Mouse (Mus musculus) stomach, embryonic 16.5 days (tissue): ENCODE results near the gene Cstad. TPM values are rescaled to one million over a fixed set of nuclear protein-coding genes. Genes with fewer than 3 reads are reported as not detected.

Experiments
- ATAC-seq: fragments of 200-750 bp; cut with Nextera tagmentation; 2 replicates; pipeline ENCODE4 v1.8.0; 2017; ENCODE audit warnings: moderate number of reproducible peaks, moderate TSS enrichment; ENCODE audit not compliant: insufficient read depth, low FRiP score
- H3K27ac ChIP-seq: fragments of 300-500 bp; sonication (generic); 2 replicates; pipeline ENCODE4 v1.5.1; 2014; ENCODE audit warnings: low read length
- H3K27me3 ChIP-seq: fragments of 300-500 bp; sonication (generic); 2 replicates; pipeline ENCODE4 v1.6.1; 2014; ENCODE audit warnings: low read length, control low read depth, mixed read lengths; ENCODE audit not compliant: control insufficient read depth, insufficient read depth
- H3K36me3 ChIP-seq: fragments of 300-500 bp; sonication (generic); 2 replicates; pipeline ENCODE4 v1.6.1; 2014; ENCODE audit warnings: low read length; ENCODE audit not compliant: control insufficient read depth, insufficient read depth
- H3K4me1 ChIP-seq: fragments of 300-500 bp; sonication (generic); 2 replicates; pipeline ENCODE4 v1.6.1; 2014; ENCODE audit warnings: low read length, control low read depth, mixed read lengths; ENCODE audit not compliant: control insufficient read depth, insufficient read depth
- H3K4me2 ChIP-seq: fragments of 300-500 bp; sonication (generic); 2 replicates; pipeline ENCODE4 v1.6.1; 2014; ENCODE audit warnings: low read depth, low read length, mixed read lengths
- H3K4me3 ChIP-seq: fragments of 300-500 bp; sonication (generic); replicated peaks from 2 replicates; pipeline ENCODE4 v1.5.1; 2014; ENCODE audit warnings: mild to moderate bottlenecking, low read length
- H3K9ac ChIP-seq: fragments of 300-500 bp; sonication (generic); 2 replicates; pipeline ENCODE4 v1.6.1; 2014; ENCODE audit warnings: low read length
- H3K9me3 ChIP-seq: fragments of 300-500 bp; sonication (generic); replicated peaks from 2 replicates; pipeline ENCODE4 v1.6.1; 2016; ENCODE audit warnings: low read length, control low read depth; ENCODE audit not compliant: control insufficient read depth
- WGBS: fragments of 180-500 bp; shearing (Covaris S2); extraction: QIAGEN DNeasy Blood & Tissue Kit; methylation state at CpG from one replicate; pipeline ENCODE4 v1.1.7; 2014; 5-methylcytosine and 5-hydroxymethylcytosine counted together
- polyA plus RNA-seq: library from polyadenylated mRNA; unstranded; fragments of >200 nt; fragmentation: Nextera tagmentation; extraction: Ambion mirVana; gene quantifications from 2 replicates; pipeline ENCODE4 v1.2.1, GENCODE M21; 2015

Cstad gene
- polyA plus RNA-seq, 1 experiment from 2014 or later: 0.34 TPM

GRCm38 (mm10) chr2:30603731-30604130 is 8.9 kb downstream of the Cstad start:
- WGBS: 71% methylated on average over 5 of the region's 5 CpGs
- no peaks in the 10 kb centered on the region for H3K36me3 ChIP-seq
- no peak for ATAC-seq
- no peak overlapping the region for H3K4me3 ChIP-seq
- peaks cover 61% of the 10 kb centered on the region for H3K4me1 ChIP-seq
- no peaks in the 10 kb centered on the region for H3K9me3 ChIP-seq
- peak overlapping the region; percentile 3; the same call in 1 of the 2 replicates for H3K9ac ChIP-seq
- no peak overlapping the region for H3K27ac ChIP-seq
- H3K4me2 ChIP-seq: no peak overlapping the region
- H3K27me3 ChIP-seq: no peaks in the 10 kb centered on the region

- 4% methylated on average over 32 of the region's 32 CpGs for WGBS
- peak overlapping the region; percentile 58 for H3K9ac ChIP-seq
- H3K4me3 ChIP-seq: peak overlapping the region; percentile 7; the same call in 1 of the 2 replicates
- H3K27ac ChIP-seq: peak overlapping the region; percentile 83
- no peaks in the 10 kb centered on the region for H3K27me3 ChIP-seq
- H3K36me3 ChIP-seq: no peaks in the 10 kb centered on the region
- peak; percentile 75 for ATAC-seq
- peaks cover 56% of the 10 kb centered on the region for H3K4me1 ChIP-seq
- H3K4me2 ChIP-seq: peak overlapping the region; percentile 46
- H3K9me3 ChIP-seq: no peaks in the 10 kb centered on the region
These were observed 10.3 kb downstream of the Cstad start for GRCm38 (mm10) chr2:30604880-30605761.

DNA sequence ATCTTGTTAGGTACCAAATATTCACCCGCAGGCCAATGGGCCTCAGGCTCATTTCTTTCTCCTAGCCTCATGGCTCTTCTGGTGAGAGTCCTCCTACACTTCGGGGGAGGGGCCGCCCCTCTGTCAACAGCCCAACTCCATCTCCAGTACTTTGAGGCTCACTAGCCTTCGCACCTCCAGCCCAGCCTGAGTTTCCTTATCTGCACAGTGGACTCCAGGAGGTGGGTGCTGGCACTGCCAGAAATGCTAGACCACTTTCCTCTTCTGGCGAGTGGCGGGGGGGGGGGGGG is 10.9 kb downstream of the Cstad start:
- WGBS: 20% methylated on average over 5 of the region's 6 CpGs
- Histone ChIP-seq H3K9ac (peak overlapping the region; percentile 58), H3K36me3 (no peaks in the 10 kb centered on the region), H3K27ac (peak overlapping the region; percentile 83), H3K4me3 (no peak overlapping the region), H3K4me1 (peaks cover 50% of the 10 kb centered on the region), H3K27me3 (no peaks in the 10 kb centered on the region), H3K9me3 (no peaks in the 10 kb centered on the region), H3K4me2 (no peak overlapping the region)
- no peak for ATAC-seq

- no peaks in the 10 kb centered on the region for H3K27me3 ChIP-seq
- no peak overlapping the region for H3K4me3 ChIP-seq
- peaks cover 41% of the 10 kb centered on the region for H3K4me1 ChIP-seq
- no peaks in the 10 kb centered on the region for H3K36me3 ChIP-seq
- 16% methylated on average over 23 of the region's 23 CpGs for WGBS
- peak overlapping the region; percentile 56 for H3K9ac ChIP-seq
- H3K9me3 ChIP-seq: no peaks in the 10 kb centered on the region
- peak overlapping the region; percentile 30 for H3K4me2 ChIP-seq
- H3K27ac ChIP-seq: peak overlapping the region; percentile 48
- ATAC-seq: 0 out of 2 replicates have a peak, but pooled peaks have one; percentile 16
These were observed 11.8 kb downstream of the Cstad start for GRCm38 (mm10) chr2:30606621-30607052.

DNA sequence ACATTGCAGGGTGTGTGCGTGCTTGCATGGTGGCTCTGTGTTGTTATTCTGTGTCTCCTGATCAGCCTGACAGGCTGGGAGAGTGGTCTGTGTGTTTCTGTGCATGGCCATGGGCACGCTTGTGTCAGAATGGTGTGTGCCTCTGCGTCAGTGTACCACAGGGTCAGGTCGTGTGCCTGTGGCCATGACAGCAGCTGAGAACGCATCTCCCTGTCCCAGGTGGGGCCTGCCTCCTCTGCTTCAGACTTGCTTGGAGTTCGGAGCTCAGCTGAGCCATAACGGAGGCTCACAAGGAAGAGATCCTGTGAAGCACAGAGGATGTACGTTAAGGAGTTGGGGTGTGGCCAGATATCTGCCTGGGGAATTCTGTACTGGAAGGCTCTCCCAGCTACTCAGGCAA is 13.1 kb downstream of the Cstad start:
- Histone ChIP-seq H3K36me3 (no peaks in the 10 kb centered on the region), H3K4me2 (no peak overlapping the region), H3K9ac (0 out of 2 replicates have a peak overlapping the region, but pooled peaks have one; percentile 13), H3K4me3 (no peak overlapping the region), H3K9me3 (no peaks in the 10 kb centered on the region), H3K4me1 (peaks cover 39% of the 10 kb centered on the region), H3K27ac (no peak overlapping the region), H3K27me3 (no peaks in the 10 kb centered on the region)
- WGBS: 60% methylated on average over 8 of the region's 8 CpGs
- ATAC-seq: no peak

- H3K36me3 ChIP-seq: no peaks in the 10 kb centered on the region
- H3K27ac ChIP-seq: no peak overlapping the region
- H3K4me1 ChIP-seq: peaks cover 42% of the 10 kb centered on the region
- WGBS: 86% methylated on average over 10 of the region's 10 CpGs
- no peak for ATAC-seq
- H3K9me3 ChIP-seq: no peaks in the 10 kb centered on the region
- H3K4me2 ChIP-seq: no peak overlapping the region
- no peak overlapping the region for H3K4me3 ChIP-seq
- no peak overlapping the region for H3K9ac ChIP-seq
- H3K27me3 ChIP-seq: no peaks in the 10 kb centered on the region
These were observed 13.9 kb downstream of the Cstad start for GRCm38 (mm10) chr2:30608690-30609201.

DNA sequence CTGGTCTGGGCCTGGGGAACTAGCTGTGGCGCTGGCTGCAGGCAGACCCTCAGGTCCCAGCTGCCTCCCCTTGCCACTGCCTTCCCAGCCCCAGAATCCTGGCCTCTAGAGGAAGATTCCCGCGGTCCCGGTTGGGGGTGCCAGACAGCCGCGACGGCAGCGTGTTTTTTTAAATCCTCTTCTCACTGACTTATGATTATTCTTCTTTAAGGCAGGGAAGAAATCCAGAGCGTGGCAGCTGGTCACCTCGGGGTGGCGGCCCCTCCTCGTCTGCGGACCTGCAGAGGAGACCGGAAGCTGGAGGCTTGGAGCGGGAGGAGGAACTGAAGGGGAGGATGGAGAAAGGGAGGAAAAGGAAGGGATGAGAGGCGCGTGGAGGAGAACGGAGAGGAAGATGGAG is 18.7 kb downstream of the Cstad start:
- Histone ChIP-seq H3K27me3 (no peaks in the 10 kb centered on the region), H3K36me3 (no peaks in the 10 kb centered on the region), H3K27ac (peak overlapping the region; percentile 85), H3K4me2 (peak overlapping the region; percentile 44), H3K4me3 (peak overlapping the region; percentile 31), H3K4me1 (peaks cover 23% of the 10 kb centered on the region), H3K9ac (peak overlapping the region; percentile 64), H3K9me3 (no peaks in the 10 kb centered on the region)
- peak; percentile 68; the same call in 1 of the 2 replicates for ATAC-seq
- WGBS: 3% methylated on average over 18 of the region's 18 CpGs

GRCm38 (mm10) chr2:30614151-30614923 is 19.5 kb downstream of the Cstad start:
- peak overlapping the region; percentile 31 for H3K4me3 ChIP-seq
- peaks cover 25% of the 10 kb centered on the region for H3K4me1 ChIP-seq
- H3K27me3 ChIP-seq: no peaks in the 10 kb centered on the region
- H3K27ac ChIP-seq: peak overlapping the region; percentile 85
- peak overlapping the region; percentile 64 for H3K9ac ChIP-seq
- H3K9me3 ChIP-seq: no peaks in the 10 kb centered on the region
- peak overlapping the region; percentile 44 for H3K4me2 ChIP-seq
- no peak for ATAC-seq
- no peaks in the 10 kb centered on the region for H3K36me3 ChIP-seq
- WGBS: 43% methylated on average over 9 of the region's 9 CpGs

- H3K27ac ChIP-seq: no peak overlapping the region
- no peak overlapping the region for H3K9ac ChIP-seq
- no peak overlapping the region for H3K4me2 ChIP-seq
- no peaks in the 10 kb centered on the region for H3K9me3 ChIP-seq
- no peaks in the 10 kb centered on the region for H3K27me3 ChIP-seq
- no peak overlapping the region for H3K4me3 ChIP-seq
- 81% methylated on average over 2 of the region's 2 CpGs for WGBS
- H3K4me1 ChIP-seq: peaks cover 25% of the 10 kb centered on the region
- no peaks in the 10 kb centered on the region for H3K36me3 ChIP-seq
- no peak for ATAC-seq
These were observed 21.0 kb downstream of the Cstad start for GRCm38 (mm10) chr2:30615869-30616268.
